Mouse (Mus musculus) myocyte (in vitro differentiated cells): ENCODE data around the gene Nipal3.

Experiments
- E2F4 ChIP-seq: IDR thresholded peaks from one replicate; pipeline ENCODE4 v1.6.1; 2011; ENCODE audit warnings: mild to moderate bottlenecking, control low read depth, moderate library complexity; ENCODE audit not compliant: insufficient read depth
- MAX ChIP-seq: IDR thresholded peaks from one replicate; pipeline ENCODE4 v1.6.1; 2011; ENCODE audit warnings: low read depth, mild to moderate bottlenecking, control low read depth
- MYOD1 ChIP-seq, 3 experiments: IDR thresholded peaks; one replicate each; pipeline ENCODE4 v1.6.1; 2011; ENCODE audit warnings: control low read depth in 2 of 3, low read depth in 2 of 3, mild to moderate bottlenecking in 2 of 3, moderate library complexity in 1 of 3; ENCODE audit not compliant: insufficient read length in 2 of 3, control insufficient read depth in 1 of 3
- MYOG ChIP-seq, 3 experiments: IDR thresholded peaks; one replicate each; pipeline ENCODE4 v1.6.1; 2011; ENCODE audit warnings: control low read depth in 2 of 3, low read depth in 2 of 3, mild to moderate bottlenecking in 2 of 3; ENCODE audit not compliant: insufficient read length in 2 of 3, control insufficient read depth in 1 of 3, insufficient read depth in 1 of 3
- POLR2A ChIP-seq: IDR thresholded peaks from one replicate; pipeline ENCODE4 v1.6.1; 2011; ENCODE audit warnings: low read depth, mild to moderate bottlenecking, control low read depth, moderate library complexity; ENCODE audit not compliant: insufficient read length
- POLR2AphosphoS2 ChIP-seq: IDR thresholded peaks from one replicate; pipeline ENCODE4 v1.6.1; 2011; ENCODE audit warnings: low read depth, control low read depth; ENCODE audit not compliant: insufficient read length
- REST ChIP-seq: IDR thresholded peaks from one replicate; pipeline ENCODE4 v1.6.1; 2011; ENCODE audit warnings: mild to moderate bottlenecking, control low read depth, moderate library complexity; ENCODE audit not compliant: insufficient read depth, insufficient read length
- SRF ChIP-seq: IDR thresholded peaks from one replicate; pipeline ENCODE4 v1.6.1; 2011; ENCODE audit warnings: low read depth; ENCODE audit not compliant: control insufficient read depth, insufficient read length
- USF1 ChIP-seq: IDR thresholded peaks from one replicate; pipeline ENCODE4 v1.6.1; 2011; ENCODE audit warnings: low read depth, mild to moderate bottlenecking, control low read depth, moderate library complexity

DNA sequence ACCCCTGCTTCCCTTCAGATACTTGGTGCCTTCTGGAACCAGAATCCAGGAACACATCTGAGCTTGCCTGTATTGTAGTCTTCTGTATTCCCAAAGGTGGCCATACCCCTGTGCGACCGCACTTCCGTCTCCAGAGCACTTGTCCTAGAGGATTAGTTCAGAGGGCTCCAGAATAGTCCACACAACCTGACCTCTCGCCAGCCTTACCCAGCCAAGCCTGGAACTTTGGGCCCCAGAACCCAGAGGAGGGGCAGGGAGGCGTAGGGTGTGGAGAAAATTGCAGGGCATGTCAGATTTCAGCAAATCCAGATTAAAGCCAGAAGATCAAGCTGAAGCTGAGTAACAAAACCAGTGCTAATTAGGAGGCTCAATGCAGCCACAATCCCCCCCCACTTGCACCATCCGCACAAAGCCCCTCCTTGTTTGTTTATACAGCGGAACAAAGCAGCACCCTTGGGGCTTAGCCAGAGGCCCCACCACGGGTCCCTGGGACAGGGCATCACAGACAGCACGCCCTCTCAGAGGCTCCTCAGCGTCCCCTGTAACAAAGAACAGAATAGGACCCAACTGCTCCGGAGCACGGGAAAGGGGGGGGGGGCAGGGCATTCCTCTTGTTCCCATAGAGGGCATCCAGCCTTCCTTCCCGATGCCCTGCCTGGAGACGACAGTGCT lies 31.3 kb upstream of the Nipal3 start:
- no peak for TF ChIP-seq POLR2A
- TF ChIP-seq MAX, result no peak
- TF ChIP-seq POLR2AphosphoS2, result no peak
- TF ChIP-seq MYOG (IDR thresholded peaks at IDR 0.05; ENCODE audit: control insufficient read depth in 1 of 3, insufficient read depth in 1 of 3, insufficient read length in 2 of 3, low read depth in 2 of 3), result no peak
- no peak for TF ChIP-seq USF1
- no peak for TF ChIP-seq REST
- no peak for TF ChIP-seq E2F4
- TF ChIP-seq SRF, result no peak
- TF ChIP-seq MYOD1 (IDR thresholded peaks at IDR 0.05; ENCODE audit: control insufficient read depth in 1 of 3, insufficient read length in 2 of 3, low read depth in 2 of 3), result no peak
